Mouse (Mus musculus) spleen, embryonic (tissue): ENCODE results near the gene Foxred2.

Source experiments
- CTCF ChIA-PET: fragments of 350-600 bp; sonication (Branson Sonifier 250); formaldehyde crosslinking; loops from one replicate; lab custom pipeline; 2022; lab: Charles Lee

Foxred2 gene

DNA sequence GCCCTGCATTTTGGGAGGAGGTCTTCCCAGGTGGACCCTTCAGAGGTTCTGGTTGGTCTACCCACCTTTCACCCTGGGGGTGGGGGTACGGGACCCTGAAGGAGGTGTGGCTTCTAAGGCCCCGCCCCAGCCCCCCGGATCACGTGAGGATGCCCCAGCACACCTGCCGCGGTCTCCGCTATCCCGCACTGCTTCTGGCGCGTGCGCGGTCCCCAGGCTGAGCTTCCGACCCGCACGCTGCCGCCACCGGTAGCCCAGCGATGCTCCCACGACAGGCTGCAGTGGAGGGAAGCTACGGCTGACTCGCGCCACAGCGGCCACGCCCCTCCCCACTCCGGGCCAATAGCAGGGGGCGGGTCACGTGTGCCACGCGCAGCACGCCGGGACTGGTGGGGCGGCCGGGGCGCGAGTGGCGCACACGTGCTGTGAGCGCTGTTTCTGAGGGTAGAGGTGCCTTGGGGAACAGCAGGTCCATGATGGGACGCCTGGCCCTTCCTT is at the start of gene Foxred2:
TSS of gene Foxred2 (minus strand) at position 319 of the 498 bp plus-strand sequence.
- CTCF ChIA-PET: interaction anchor here (1.2 kb wide), 1 partner anchor 13 kb away, joined by 4 read pairs; no protein-coding TSS in a partner anchor

DNA sequence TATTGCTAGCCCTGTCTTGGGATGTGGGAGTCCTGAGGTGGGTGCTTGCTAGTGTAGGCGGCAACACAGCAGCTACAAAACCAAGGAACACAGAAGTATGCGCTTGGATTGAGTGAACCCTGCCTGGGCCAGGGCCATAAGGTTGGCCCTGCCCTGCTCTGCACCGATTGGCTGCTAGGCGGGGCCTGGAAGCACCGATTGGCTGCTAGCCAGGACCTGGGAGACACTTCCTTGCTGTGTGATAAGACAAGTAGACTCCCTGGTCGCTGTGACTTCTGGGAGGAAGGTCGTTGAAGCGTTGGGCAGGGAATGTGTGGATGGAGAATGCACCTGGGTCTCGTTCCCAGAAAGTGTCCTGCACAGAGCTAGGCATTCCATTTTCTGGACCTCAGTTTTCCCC is 47.4 kb upstream of the Foxred2 start:
- CTCF ChIA-PET: no interaction called here

DNA sequence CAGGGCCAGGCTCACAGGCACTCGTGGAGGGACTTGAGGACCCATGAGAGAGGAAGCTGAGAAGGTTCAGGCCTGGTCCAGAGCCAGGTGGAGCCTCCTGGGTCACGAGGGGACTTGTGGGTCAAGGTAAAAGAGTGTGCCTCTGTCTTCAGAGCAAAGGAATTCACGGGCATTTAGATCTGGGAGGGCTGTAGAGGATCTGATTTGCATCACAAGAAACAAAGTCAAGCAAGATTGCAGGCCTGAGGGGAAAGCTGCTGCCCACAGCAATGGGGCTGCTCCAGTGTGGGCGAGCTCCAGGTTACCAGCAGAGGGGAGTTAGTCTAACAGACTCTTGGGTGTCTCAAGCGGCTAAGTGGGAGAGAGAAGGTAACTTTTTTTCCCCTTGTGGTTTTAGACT is 44.9 kb upstream of the Foxred2 start:
- CTCF ChIA-PET: no interaction called here

DNA sequence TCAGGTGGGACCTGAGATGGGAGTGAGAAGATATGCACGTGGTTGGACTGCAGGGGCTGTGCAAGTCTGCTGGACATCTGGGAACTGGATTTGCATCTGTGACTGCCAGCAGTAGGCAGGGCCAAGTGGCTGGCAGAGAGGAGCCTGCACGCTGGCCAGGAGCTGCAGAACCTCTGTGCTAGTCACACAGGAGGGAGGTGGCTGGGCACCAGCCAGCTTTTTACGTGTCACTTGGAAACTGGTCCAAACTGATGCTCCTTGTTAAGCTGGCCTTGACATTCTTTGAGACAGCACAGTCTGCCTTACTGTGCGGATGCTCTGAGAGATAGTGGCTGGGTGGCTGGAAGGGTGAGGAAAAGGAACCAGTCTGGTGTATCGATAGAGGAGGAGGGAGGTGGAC is 32.0 kb upstream of the Foxred2 start:
- CTCF ChIA-PET: no interaction called here

DNA sequence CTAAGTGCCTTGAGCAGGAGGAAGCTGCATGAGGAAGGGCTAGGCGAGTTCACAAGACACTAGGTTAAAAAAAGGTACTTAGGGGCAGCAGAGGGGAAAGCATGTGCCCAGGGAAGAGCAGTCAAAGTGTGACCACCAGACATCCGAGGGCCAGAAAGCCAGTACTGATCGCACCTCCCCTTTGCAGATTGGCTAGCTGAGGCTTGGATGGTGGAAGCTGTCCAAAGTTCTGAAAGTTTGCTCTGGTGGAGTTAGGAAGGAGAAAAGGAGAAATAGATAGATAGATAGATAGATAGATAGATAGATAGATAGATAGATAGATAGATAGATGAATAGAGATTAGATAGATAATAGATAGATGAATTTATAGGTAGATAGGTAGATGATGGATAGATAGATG is 26.9 kb upstream of the Foxred2 start:
- CTCF ChIA-PET: no interaction called here

DNA sequence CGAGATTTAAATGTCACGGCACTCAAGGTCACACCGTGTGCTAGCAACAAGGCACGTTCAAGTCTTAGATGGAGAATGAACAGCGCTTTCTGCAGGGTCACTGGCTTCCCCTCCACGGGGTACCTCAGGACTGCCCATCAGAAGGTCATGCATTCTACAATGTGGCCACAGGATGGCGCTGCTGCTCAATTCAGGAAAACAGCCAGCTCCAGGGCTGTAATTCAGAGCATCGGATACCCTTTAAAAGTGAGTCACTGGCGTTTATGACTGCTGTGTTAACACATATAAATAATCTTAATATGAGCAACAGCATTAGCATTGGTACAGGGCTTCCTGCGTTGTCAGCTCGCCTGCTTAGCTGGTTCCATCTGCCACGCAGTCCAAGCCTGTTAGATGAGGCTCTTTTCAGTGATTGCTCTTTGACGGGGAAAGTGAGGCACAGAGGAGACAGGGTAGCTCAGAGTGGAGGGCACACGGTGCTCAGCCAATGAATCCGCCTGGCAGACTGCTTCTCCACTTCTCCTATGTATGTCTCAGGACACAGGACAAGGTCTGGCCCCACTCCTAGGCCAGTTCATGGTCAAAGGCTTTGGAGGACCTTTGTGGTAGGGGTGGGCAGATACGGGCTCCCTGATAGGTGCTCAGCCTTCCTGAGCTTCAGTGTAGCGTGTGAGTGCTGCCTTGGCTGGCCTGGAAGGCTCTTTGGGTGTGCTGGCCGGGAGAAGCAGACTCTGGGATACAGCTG is 25.8 kb upstream of the Foxred2 start:
- CTCF ChIA-PET: interaction anchor here (0.7 kb wide), 1 partner anchor 78 kb away, joined by 3 read pairs; no protein-coding TSS in a partner anchor

DNA sequence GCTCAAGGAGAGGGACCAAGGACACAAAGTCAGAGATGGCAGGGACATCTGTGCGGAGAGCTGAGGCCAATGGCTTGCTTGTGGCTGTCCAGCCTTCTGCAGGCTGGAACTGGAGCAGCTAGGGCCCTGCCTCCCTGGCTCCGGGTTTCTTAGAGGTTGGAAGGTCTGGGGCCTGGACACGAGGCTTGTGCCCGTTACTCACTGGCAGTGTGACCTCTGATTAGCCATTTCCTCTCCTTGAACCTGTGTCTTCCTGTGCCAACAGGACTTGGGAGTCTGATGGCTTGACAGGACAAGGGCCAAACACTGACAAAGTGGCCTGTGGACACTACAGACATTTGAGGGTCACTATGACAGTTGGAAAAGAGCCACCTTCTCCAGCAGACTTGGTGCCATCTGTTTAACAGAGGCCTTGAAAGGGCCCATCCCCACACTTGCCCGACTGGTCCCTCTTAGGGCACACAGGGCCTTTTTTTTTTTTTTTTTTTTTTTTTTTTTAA is 24.7 kb upstream of the Foxred2 start:
- CTCF ChIA-PET: interaction anchor here (0.7 kb wide), 1 partner anchor 908 kb away, joined by 4 read pairs; no protein-coding TSS in a partner anchor

DNA sequence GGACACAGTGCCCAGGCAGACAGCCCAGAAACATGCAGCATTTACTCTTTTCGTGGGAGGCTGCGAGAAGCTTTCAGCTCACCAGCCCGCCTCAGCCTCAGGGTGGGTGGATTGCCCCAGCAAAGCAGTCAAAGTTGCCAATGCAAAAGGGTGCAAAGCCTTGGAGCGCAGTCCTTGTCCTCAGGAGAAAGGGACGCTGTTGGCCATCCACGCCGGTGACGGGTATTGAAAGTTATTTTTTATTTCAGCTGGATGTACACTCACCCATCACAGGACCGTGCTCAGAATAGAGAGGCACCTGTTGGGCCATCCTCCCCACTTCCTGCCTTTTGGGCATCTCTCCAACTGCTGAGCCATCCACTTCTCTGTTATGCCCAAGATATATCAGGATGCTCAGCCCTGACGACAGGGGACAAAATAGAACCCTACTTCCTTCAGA is 22.9 kb upstream of the Foxred2 start:
- CTCF ChIA-PET: no interaction called here

DNA sequence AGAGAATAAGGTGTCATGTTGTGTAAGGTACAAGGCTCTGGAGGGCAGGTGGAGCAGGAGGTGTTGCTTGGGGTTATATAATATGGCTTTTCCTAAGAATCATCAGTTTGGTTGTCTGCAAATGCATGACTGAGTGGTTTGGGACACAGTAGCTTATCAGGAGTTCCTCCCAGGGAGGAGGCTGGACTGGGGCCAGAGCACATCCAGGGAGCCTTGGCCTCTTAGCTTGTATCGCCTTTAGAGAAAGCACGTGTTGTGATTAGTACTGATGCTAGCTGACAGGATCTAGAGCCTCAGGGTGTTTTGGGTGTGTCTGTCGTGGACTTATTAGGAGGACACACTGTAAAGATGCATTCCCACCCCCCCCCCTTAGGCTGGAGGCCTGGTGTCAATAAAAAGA is 21.1 kb upstream of the Foxred2 start:
- CTCF ChIA-PET: no interaction called here

DNA sequence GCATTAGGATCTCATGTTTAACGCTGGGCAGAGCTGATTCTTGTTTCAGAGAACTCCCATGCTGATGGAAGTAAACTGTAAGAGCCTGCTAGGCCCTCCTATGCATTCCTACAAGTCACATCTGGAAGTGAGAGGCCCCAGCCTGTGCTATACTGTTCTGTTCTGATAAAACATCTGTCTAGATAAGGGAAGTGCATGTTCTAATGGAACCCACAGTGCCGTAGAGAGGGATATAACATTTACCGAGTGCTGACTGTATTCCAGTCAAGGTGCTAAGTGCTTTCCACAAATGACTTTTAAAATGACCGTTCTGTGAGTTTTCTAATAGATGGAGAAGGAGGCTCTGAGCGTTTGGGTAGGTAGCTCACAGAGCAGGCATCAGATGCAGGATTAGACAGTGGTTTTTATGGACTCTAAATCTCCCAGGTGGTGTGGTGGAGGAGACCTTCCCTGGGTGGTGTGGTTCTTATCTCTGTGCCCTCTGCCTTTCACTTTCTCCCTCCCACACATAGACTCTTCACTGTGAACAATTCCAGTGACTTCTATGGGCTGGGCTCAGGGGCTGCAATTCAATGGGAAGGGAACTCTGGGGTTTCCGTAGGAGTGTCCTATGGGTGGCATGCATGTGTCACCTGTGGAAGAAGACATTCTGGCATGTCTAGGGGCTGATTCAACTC is 17.8 kb upstream of the Foxred2 start:
- CTCF ChIA-PET: no interaction called here

DNA sequence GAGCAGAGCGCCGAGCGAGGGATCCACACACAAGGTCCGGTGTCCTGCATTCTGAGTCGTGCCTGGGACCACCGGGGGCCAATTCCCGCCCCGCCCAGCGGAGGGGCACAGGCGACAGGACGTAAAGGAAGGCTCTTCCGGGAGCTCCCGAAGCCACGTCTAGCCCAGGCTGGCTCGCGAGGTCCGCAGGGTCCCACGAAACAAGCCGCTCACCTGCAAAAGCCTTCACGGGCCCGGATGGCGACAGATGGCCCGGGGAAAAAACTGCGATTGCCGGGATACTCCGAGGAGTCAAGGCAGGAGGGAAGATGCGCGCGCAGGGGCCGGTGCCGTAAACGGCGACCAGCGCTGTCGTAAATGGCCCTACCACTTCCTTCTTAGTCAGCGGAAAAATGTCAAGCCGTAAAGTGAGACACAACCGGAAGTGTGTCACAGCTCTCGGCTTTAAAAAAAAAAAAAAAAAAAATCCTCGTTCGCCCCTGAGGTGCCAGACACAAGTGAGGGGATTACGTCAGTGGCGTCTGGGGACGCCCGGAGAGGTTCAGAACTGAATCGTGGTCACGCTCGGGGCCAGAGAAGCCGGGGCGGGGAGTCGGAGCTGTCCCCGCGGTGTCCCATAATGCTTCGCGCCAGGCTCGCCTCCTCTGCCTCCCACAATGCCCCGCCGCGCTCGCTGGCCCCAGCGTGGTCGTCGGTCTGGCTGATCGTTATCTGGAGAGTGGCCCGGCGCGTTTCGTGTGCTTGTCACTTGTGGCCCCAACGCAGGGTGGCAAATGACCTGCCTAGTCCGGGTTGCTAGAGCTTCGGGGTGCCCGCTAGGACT is 14.2 kb upstream of the Foxred2 start, which contains the start of gene Eif3d:
TSS of gene Eif3d (minus strand) at position 344 of the 823 bp plus-strand sequence.
- CTCF ChIA-PET: no interaction called here

DNA sequence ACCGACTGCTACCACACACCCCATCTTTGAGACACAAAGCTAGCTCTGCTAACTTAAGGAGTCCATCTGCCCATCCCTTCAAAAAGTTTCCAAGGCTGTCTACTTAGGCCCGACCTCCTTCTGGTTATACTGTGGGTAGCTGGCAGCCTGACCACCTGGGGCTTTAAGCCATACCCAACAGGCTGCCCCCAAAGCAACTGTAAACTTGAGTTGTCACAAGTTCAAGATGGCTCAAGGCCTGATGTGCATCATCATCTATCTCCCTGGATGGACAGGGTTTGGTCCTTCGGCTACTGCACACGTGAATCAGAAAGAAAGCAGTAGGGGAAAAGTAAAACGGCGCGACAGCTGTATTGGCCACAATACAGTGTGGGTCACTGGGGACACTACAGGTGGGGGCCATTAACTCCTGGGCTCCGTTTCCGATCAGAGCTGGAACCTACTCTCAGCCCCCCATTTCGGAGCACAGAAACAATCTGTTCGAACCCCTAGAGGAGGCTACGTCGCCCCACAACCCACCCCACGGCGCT is 13.5 kb upstream of the Foxred2 start:
- CTCF ChIA-PET: interaction anchor here (1.1 kb wide), 1 partner anchor 13 kb away, joined by 4 read pairs; the partner anchor contains the start of gene Foxred2

DNA sequence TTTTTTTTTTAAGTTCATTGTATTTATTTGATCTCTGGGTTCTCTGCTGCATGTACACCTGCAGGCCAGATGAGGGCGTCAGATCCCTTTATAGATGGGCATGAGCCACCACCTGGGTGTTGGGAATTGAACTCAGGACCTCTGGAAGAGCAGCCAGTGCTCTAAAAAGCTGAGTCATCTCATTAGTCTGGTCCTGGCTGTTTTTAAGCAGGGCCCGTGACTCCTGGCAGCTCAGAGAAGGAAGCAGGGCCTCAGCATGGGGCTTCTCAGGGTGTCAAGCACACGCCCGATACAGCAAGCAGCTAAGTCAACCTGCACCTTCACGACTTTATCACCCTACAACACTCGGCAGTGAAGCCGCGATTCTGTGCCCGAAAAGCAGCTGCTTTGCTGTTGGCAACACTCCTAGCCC is 8.6 kb upstream of the Foxred2 start:
- CTCF ChIA-PET: interaction anchor here (0.5 to 0.7 kb wide), 2 partner anchors 250 to 497 kb away, joined by 3 to 4 read pairs; no protein-coding TSS in a partner anchor

DNA sequence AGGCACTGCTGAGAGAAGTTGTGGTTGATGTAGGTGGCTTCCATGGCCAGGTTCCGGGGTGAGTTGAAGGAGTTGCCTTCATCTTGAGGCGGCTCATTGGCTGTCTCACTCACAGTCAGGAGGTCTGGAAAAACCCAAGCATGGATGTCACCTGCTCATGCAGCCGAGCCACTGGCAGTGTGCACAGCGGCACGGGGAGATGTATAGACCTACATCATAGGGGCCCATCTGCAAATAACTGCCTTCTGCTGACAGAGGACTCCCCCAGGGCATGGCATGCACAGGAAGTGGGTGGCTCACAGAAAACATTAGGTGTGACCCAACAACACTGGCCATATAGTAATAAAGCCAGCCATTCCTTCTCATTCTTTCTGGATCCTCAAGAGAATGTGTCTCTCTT is 5.9 kb upstream of the Foxred2 start:
- CTCF ChIA-PET: no interaction called here

DNA sequence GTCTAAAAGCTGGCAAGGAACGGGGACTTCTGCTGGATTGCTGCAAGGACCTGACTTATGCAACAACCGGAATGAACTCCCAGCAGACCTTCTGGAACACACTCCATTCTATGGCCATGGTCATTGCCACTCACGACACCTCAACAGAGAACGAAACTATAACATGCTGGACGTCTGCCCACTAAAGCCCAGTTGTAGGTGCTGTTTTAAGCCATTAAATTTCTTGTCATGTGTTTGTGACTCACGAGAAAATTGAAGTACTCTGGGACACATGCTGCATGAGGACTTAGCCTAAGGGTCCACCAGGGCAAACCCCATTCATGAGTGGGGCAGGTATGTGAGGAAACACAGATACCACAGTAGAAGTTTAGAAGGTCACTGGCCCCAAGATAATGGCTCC is 4.2 kb upstream of the Foxred2 start:
- CTCF ChIA-PET: no interaction called here

DNA sequence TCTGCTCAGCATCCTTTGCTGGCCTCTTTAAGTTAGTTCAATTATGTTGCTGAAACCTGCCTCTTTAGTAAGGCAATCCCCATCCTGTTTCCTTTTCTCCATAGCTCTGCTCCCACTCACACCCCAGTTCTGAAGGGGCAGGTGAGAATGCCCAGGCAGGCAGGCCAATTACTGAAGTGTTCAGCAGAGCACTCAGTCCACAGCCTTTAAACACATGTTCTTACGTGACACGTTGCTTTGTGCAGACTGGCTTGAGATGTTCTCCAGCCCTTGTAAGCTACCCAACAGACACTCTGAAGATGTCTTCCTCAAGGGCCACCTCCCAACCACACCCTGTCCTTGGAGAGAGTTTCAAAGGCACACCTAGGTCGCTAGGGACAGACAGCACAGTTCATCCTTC is 1.5 kb upstream of the Foxred2 start:
- CTCF ChIA-PET: interaction anchor here (0.8 kb wide), 1 partner anchor 207 kb away, joined by 3 read pairs; no protein-coding TSS in a partner anchor

DNA sequence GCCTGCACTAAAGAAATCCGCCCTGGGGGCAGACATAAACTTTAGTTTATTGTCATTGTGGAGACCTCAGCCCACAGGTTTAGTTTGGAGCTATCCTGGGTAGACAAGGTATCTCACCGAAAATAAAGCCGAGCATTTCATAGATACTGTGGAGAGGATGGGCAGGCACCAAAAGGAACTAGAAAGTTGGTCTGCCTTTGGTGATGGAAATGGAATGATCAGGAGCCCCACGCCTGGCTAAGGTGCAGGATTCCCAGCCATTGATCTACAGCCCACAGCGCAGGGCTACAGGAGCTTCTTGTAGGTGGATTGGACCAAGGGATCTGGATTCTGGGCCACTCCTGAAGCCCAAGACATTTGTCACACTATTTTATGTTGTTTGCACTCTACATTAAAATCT is 1.1 kb upstream of the Foxred2 start:
- CTCF ChIA-PET: interaction anchor here (0.8 to 1.2 kb wide), 2 partner anchors 12 to 207 kb away, joined by 3 to 4 read pairs; no protein-coding TSS in a partner anchor

DNA sequence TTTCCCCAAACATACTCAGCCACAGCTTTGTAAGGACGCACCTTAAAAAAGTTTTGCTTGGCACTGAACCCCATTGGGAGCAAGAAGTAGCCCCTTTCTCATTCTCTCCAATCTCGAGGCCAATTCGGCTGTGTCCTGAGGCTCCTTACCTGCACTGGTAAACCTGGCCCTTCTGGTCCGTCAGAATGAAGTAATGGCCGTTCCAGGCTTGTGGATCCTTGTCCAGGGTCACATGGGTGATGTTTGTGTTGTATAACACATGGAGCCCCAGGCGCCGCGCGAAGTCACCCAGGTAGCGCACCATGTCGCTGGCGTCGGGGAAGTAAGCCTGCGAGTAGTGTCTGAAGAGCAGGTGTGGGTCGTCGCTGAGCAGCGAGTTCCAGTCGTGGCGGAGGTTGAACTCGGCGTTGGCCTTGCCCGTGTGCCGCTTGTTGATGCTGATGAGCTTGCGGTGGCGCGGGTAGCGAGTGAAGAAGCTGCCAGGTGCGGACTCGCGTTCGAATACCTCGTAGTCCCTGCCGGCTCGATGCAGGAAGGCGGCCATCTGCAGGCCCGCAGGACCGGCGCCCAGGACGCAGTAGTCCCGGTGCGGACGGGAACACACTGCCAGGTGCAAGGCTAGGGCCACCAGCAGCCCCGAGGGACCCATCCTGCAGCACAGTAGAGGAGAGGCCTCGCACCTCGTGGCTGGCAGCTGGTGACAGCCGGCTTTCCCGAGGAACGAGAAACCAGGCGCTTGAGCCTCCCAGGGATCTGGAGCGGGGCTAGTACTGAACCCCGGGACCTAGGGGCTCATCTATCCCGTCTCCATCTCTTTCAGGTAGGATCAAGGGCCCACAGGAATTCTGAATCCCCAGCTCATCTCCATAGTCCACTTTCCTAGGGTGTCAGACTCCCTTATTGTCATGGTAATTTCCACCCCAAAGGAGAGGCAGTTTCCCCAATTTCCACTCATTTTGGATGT is 800 bp downstream of the Foxred2 start:
- CTCF ChIA-PET: no interaction called here

DNA sequence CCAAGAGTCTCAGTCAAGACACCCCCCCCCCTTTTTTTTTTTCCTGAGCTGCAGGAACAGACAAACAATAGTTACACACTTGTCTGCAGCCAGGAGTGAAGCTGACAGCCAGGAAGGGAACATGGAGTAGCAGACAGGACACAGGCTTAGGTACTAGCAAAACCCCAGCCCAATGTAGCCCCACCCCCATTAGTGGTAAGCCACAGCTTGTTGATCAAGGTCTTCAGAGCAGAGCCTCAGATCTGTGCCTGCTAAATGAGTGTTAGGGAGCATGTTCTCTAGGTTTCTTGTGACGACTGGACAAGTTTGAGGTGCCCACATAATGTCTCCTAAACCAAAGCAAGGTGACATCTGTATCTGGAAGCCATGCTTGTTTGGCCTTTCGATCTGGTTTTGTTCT is 2.2 kb downstream of the Foxred2 start:
- CTCF ChIA-PET: no interaction called here

DNA sequence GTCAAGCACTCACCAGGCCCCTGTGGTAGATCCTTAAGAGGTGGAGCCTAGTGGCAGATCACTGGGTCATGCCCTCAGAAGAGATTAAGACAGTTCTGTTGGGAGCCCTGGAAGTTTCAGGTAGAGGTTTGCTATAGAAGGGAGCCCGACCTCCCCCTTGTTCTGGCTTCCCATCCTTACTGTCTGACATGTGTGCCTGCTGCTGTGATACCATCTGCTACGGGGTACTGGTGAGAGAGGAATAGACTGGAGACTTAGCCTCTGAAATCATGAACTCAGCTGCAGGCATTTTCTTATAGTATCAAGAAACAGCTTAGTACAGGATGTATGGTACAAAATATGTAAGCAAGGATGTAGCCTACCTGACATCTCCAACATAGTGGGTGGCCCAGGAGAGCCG is 3.6 kb downstream of the Foxred2 start:
- CTCF ChIA-PET: no interaction called here
